34 mouse cellular contexts compared by ENCODE assay signal in the genomic region with DNA sequence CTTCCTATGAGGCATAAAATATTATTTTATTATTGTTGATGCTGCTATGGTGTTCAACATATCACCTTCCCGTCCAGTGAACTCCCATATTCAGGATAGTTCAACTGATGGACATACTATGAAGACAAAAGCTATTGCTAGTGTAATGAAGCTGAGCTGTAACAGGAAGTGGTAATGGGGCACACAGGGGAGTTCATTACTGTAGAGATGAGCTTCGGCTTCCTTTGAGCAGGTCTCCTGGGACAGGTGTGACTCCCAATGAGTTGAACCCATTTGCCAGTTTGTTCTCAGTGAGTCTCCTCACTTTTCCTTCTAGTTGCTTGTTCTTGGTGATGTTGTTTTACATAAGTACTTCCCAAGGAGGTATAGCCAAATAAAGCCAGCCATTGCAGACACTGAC. TPM values are rescaled to one million over a fixed set of nuclear protein-coding genes. Genes with fewer than 3 reads are reported as not detected.
"Had no signal": no experiment of that assay in that cellular context is flagged by ENCODE, and none has a peak within 500 bp of the region (broad histone marks: within the 10 kb centered on the region; RNA-seq: fewer than 3 reads in every experiment).

No protein-coding gene starts in this region.

- H3K9ac ChIP-seq: heart, embryonic 12.5 days; hindbrain, embryonic 13.5 days; hindbrain, embryonic 15.5 days; limb, embryonic 12.5 days had no signal

- H3K4me3 ChIP-seq: gastrocnemius, adult 2 months; heart, embryonic 10.5 days; heart, embryonic 12.5 days; hindbrain, embryonic 13.5 days; hindbrain, embryonic 15.5 days; layer of hippocampus, adult 2 months; left cerebral cortex, adult 2 months; limb, embryonic 10.5 days; limb, embryonic 12.5 days had no signal

- H3K27ac ChIP-seq: gastrocnemius, adult 2 months; heart, embryonic 10.5 days; hindbrain, embryonic 13.5 days; hindbrain, embryonic 15.5 days; hindbrain, postnatal 0 days; layer of hippocampus, adult 2 months; left cerebral cortex, adult 2 months; limb, embryonic 10.5 days; limb, embryonic 12.5 days had no signal

- DNase-seq: gastrocnemius, adult 2 months; gastrocnemius, postnatal 10 days; gastrocnemius, postnatal 25 days; heart, adult 18-20 months; heart, postnatal 14 days; heart, postnatal 36 days; kidney, adult 18-20 months; kidney, adult 8-10 months; kidney, postnatal 10 days; kidney, postnatal 25 days; kidney, postnatal 4 days; liver had no signal

- H3K9me3 ChIP-seq: heart, embryonic 10.5 days; hindbrain, embryonic 13.5 days; hindbrain, embryonic 15.5 days; limb, embryonic 10.5 days; limb, embryonic 12.5 days had no signal

- H3K4me2 ChIP-seq: heart, embryonic 12.5 days; hindbrain, embryonic 13.5 days; hindbrain, embryonic 15.5 days; limb, embryonic 12.5 days had no signal

- H3K4me1 ChIP-seq: heart, embryonic 10.5 days; heart, embryonic 12.5 days; hindbrain, embryonic 13.5 days; hindbrain, embryonic 15.5 days; limb, embryonic 10.5 days; limb, embryonic 12.5 days had no signal

- H3K36me3 ChIP-seq: heart, embryonic 10.5 days; heart, embryonic 12.5 days; hindbrain, embryonic 13.5 days; hindbrain, embryonic 15.5 days; limb, embryonic 10.5 days; limb, embryonic 12.5 days had no signal

- H3K27me3 ChIP-seq: heart, embryonic 12.5 days; hindbrain, embryonic 13.5 days; hindbrain, embryonic 15.5 days; limb, embryonic 12.5 days had no signal

- ATAC-seq: hindbrain, postnatal 0 days; intestine, postnatal 0 days had no signal

RNA-seq across cellular contexts. Expression of a gene that starts 36.1 kb away (rescaled TPM):
- total RNA-seq: gastrocnemius, postnatal 10 days; gastrocnemius, postnatal 25 days; gastrocnemius, postnatal 4 days; granulocyte monocyte progenitor cell, adult 5-6 weeks; heart, adult 18-20 months; heart, adult 8-10 months; heart, postnatal 14 days; heart, postnatal 36 days; hematopoietic stem cell, adult 5-6 weeks; hindbrain, postnatal 0 days; layer of hippocampus, adult 2 months; layer of hippocampus, postnatal 10 days; layer of hippocampus, postnatal 25 days; left cerebral cortex, adult 2 months; left cerebral cortex, postnatal 14 days; left cerebral cortex, postnatal 36 days had no signal
- polyA plus RNA-seq: heart, embryonic 10.5 days; heart, embryonic 12.5 days; heart, embryonic 14.5 days; hindbrain, embryonic 11.5 days; hindbrain, embryonic 13.5 days; intestine, embryonic 14.5 days; intestine, postnatal 0 days; kidney, embryonic 14.5 days; limb, embryonic 10.5 days; limb, embryonic 12.5 days had no signal
